ENCODE assay signal across 32 mouse cellular contexts in the genomic region with DNA sequence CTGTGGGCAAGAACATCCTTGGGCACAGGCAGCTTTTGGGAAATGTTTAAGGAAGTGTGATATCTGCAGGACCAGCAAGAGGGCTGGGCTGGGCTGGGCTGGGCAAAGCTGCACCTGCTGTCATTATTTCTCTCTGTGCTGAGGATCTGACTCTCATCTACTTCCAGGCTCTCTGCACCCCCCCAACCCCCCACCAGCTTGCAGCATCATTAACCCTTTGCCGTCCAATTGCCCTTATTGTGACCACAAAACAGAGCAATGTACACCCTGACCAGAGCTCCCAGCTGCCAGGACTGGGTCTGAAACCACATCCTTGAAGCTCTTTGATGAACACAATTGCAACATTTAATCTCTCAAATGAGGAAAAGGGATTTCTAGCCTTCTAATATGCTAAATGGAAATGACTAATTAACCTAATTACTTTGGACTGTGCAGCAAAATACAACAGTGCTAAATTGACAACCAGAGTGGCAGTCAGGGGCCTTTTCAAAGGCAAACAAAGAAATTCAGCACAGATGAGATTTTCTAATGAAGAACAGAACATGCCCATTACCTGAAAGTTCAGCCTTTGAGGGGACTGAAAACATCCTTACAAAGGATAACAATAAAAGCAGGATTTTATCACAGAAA.
A peak's percentile ranks its signal among the peaks of the same experiment; 100 is the strongest.
DNase-seq lines count a peak whose midpoint lies in the region; ATAC-seq and TF ChIP-seq lines count a peak whose summit lies in the region.
"Had no signal": no experiment of that assay in that cellular context is flagged by ENCODE, and none has a peak within 500 bp of the region (broad histone marks: within the 10 kb centered on the region; RNA-seq: fewer than 3 reads in every experiment).

No protein-coding gene starts in this region.

- H3K4me1 ChIP-seq in hindbrain, postnatal 0 days (ENCODE audit: insufficient read depth, low read length) = no peaks in the 10 kb centered on the region
- no peaks in the 10 kb centered on the region for H3K4me1 ChIP-seq in hindbrain, embryonic 12.5 days
- peaks cover 11% of the 10 kb centered on the region; the same call in 1 of the 2 replicates for H3K4me1 ChIP-seq in forebrain, embryonic 12.5 days
- H3K4me1 ChIP-seq: embryonic facial prominence, embryonic 13.5 days; midbrain, embryonic 15.5 days had no signal

- no peak overlapping the region for H3K4me3 ChIP-seq in hindbrain, postnatal 0 days (ENCODE audit: low read length)
- no peak overlapping the region for H3K4me3 ChIP-seq in hindbrain, embryonic 12.5 days
- H3K4me3 ChIP-seq in forebrain, embryonic 12.5 days (replicated peaks) = no peak overlapping the region
- H3K4me3 ChIP-seq: embryonic facial prominence, embryonic 13.5 days; midbrain, embryonic 15.5 days; myocyte had no signal

- no peak for TF ChIP-seq CTCF in hindbrain, postnatal 0 days (IDR thresholded peaks at IDR 0.05; ENCODE audit: low read depth)

- no peak for ATAC-seq in hindbrain, postnatal 0 days
- no peak for ATAC-seq in hindbrain, embryonic 12.5 days (ENCODE audit: low FRiP score)
- peak; percentile 63; the same call in 1 of the 2 replicates for ATAC-seq in forebrain, embryonic 12.5 days (ENCODE audit: low FRiP score)
- ATAC-seq: intestine, embryonic 16.5 days; midbrain, embryonic 15.5 days; Patski had no signal

- no peak overlapping the region for H3K27ac ChIP-seq in hindbrain, postnatal 0 days
- no peak overlapping the region for H3K27ac ChIP-seq in hindbrain, embryonic 12.5 days
- H3K27ac ChIP-seq in forebrain, embryonic 12.5 days = no peak overlapping the region
- H3K27ac ChIP-seq: embryonic facial prominence, embryonic 13.5 days; kidney, postnatal 0 days; liver, embryonic 14.5 days; macrophage; midbrain, embryonic 15.5 days; stomach, postnatal 0 days had no signal

- DNase-seq in cerebellum, postnatal 10 days = peak; percentile 6
- no peak for DNase-seq in cerebellum, postnatal 14 days
- DNase-seq in hindbrain, postnatal 0 days (ENCODE audit: low spot score) = peak; percentile 2
- DNase-seq in retina, embryonic 14.5 days (ENCODE audit: low spot score) = peak; percentile 51
- DNase-seq in left cerebral cortex, adult 18-20 months (ENCODE audit: low spot score in 2 of 2) = no peak
- no peak for DNase-seq in ovary, postnatal 14 days (ENCODE audit: low spot score)
- DNase-seq: adrenal gland, postnatal 10 days; cerebellum, adult 11 months; cerebellum, adult 9-10 months; gastrocnemius, postnatal 25 days; heart, adult 11 months; heart, postnatal 36 days; kidney, adult 8-10 months; liver; lung, adult 2 months; lung, postnatal 10 days; right cerebral cortex, postnatal 4 days; thymus, adult 2 months; thymus, postnatal 36 days had no signal

- 54% methylated on average over 1 of the region's 1 CpGs for WGBS in hindbrain, postnatal 0 days
- 75% methylated on average over 1 of the region's 1 CpGs for WGBS in hindbrain, embryonic 12.5 days
- 14% methylated on average over 1 of the region's 1 CpGs for WGBS in forebrain, embryonic 12.5 days

- no peaks in the 10 kb centered on the region for H3K27me3 ChIP-seq in hindbrain, postnatal 0 days (ENCODE audit: insufficient read depth, low read length)
- no peaks in the 10 kb centered on the region for H3K27me3 ChIP-seq in hindbrain, embryonic 12.5 days
- H3K27me3 ChIP-seq in forebrain, embryonic 12.5 days = peaks cover 52% of the 10 kb centered on the region
- H3K27me3 ChIP-seq: embryonic facial prominence, embryonic 13.5 days; midbrain, embryonic 15.5 days had no signal

- no peak overlapping the region for H3K4me2 ChIP-seq in hindbrain, postnatal 0 days (ENCODE audit: low read depth, low read length)
- no peak overlapping the region for H3K4me2 ChIP-seq in hindbrain, embryonic 12.5 days (replicated peaks)
- no peak overlapping the region for H3K4me2 ChIP-seq in forebrain, embryonic 12.5 days
- H3K4me2 ChIP-seq: embryonic facial prominence, embryonic 13.5 days; heart, embryonic 11.5 days; midbrain, embryonic 15.5 days had no signal

- no peaks in the 10 kb centered on the region for H3K36me3 ChIP-seq in hindbrain, postnatal 0 days (ENCODE audit: insufficient read depth, low read length)
- H3K36me3 ChIP-seq in hindbrain, embryonic 12.5 days = no peaks in the 10 kb centered on the region
- H3K36me3 ChIP-seq in forebrain, embryonic 12.5 days (replicated peaks) = no peaks in the 10 kb centered on the region
- H3K36me3 ChIP-seq: embryonic facial prominence, embryonic 13.5 days; G1E; midbrain, embryonic 15.5 days had no signal

- H3K9ac ChIP-seq in hindbrain, postnatal 0 days (replicated peaks; ENCODE audit: low read length) = no peak overlapping the region
- no peak overlapping the region for H3K9ac ChIP-seq in hindbrain, embryonic 12.5 days
- H3K9ac ChIP-seq in forebrain, embryonic 12.5 days = no peak overlapping the region
- H3K9ac ChIP-seq: embryonic facial prominence, embryonic 13.5 days; liver, embryonic 14.5 days; midbrain, embryonic 15.5 days had no signal

- H3K9me3 ChIP-seq in hindbrain, postnatal 0 days (ENCODE audit: low read length) = no peaks in the 10 kb centered on the region
- no peaks in the 10 kb centered on the region for H3K9me3 ChIP-seq in hindbrain, embryonic 12.5 days (replicated peaks)
- H3K9me3 ChIP-seq in forebrain, embryonic 12.5 days = no peaks in the 10 kb centered on the region
- H3K9me3 ChIP-seq: embryonic facial prominence, embryonic 13.5 days; G1E; midbrain, embryonic 15.5 days had no signal

Comparison
In these comparisons a context has a peak if more than half of its experiments do, and no peak if none do; other contexts are left out.
1. DNase-seq: peak in cerebellum, postnatal 10 days (2 of 2), hindbrain, postnatal 0 days (single experiment) and retina, embryonic 14.5 days (single experiment); none in cerebellum, postnatal 14 days (0 of 2), left cerebral cortex, adult 18-20 months (0 of 2) and ovary, postnatal 14 days (single experiment).